Mouse (Mus musculus) MEL (cell line): ENCODE measurements around the gene Etnk2. TPM values are rescaled to one million over a fixed set of nuclear protein-coding genes. Genes with fewer than 3 reads are reported as not detected.
A peak's percentile ranks its signal among the peaks of the same experiment; 100 is the strongest.

Experiments used
- DNase-seq: peaks from one replicate; pipeline ENCODE4 v3.0.0; 2011; ENCODE audit warnings: low read depth, low spot score
- H3K27ac ChIP-seq: 2 replicates; pipeline ENCODE4 v1.5.1; 2012; ENCODE audit warnings: low read depth, mild to moderate bottlenecking, control low read depth, low read length, moderate library complexity; ENCODE audit not compliant: control insufficient read depth
- H3K27me3 ChIP-seq, 2 experiments: fragments of 150-350 bp in 1 of 2; sonication (generic) in 1 of 2; 2 replicates each; pipeline ENCODE4 v1.6.1; 2012; ENCODE audit warnings: low read length in 2 of 2, mild to moderate bottlenecking in 2 of 2, improper control_type of control experiment in 1 of 2, moderate library complexity in 1 of 2; ENCODE audit not compliant: insufficient read depth in 2 of 2, control insufficient read depth in 1 of 2
- H3K36me3 ChIP-seq, 2 experiments: 2 replicates each; pipeline ENCODE4 v1.6.1; 2012 to 2014; ENCODE audit warnings: low read length in 2 of 2, improper control_type of control experiment in 1 of 2, inconsistent platforms in 1 of 2, mild to moderate bottlenecking in 1 of 2; ENCODE audit not compliant: insufficient read depth in 2 of 2, control insufficient read depth in 1 of 2
- H3K4me1 ChIP-seq, 2 experiments: fragments of 150-350 bp in 1 of 2; sonication (generic) in 1 of 2; 2 replicates each; pipeline ENCODE4 v1.6.1; 2012; ENCODE audit warnings: low read length in 2 of 2, improper control_type of control experiment in 1 of 2, mild to moderate bottlenecking in 1 of 2; ENCODE audit not compliant: insufficient read depth in 2 of 2, control insufficient read depth in 1 of 2
- H3K4me3 ChIP-seq, 2 experiments: fragments of 150-350 bp in 1 of 2; sonication (generic) in 1 of 2; 2 replicates each; pipeline ENCODE4 v1.5.1; 2012; ENCODE audit warnings: low read depth in 2 of 2, low read length in 2 of 2, mild to moderate bottlenecking in 2 of 2, moderate library complexity in 2 of 2, control low read depth in 1 of 2, improper control_type of control experiment in 1 of 2; ENCODE audit not compliant: control insufficient read depth in 1 of 2, insufficient read depth in 1 of 2
- H3K79me2 ChIP-seq: 2 replicates; pipeline ENCODE4 v1.6.1; 2012; ENCODE audit warnings: mild to moderate bottlenecking, low read length, moderate library complexity; ENCODE audit not compliant: control insufficient read depth, poor library complexity, insufficient read depth
- H3K9ac ChIP-seq: 2 replicates; pipeline ENCODE4 v1.6.1; 2012; ENCODE audit warnings: low read depth, mild to moderate bottlenecking, control low read depth, low read length, moderate library complexity; ENCODE audit not compliant: control insufficient read depth, poor library complexity, severe bottlenecking
- H3K9me3 ChIP-seq: fragments of 150-350 bp; sonication (generic); replicated peaks from 2 replicates; pipeline ENCODE4 v1.6.1; 2012; ENCODE audit warnings: mild to moderate bottlenecking, low read length, improper control_type of control experiment, moderate library complexity; ENCODE audit not compliant: insufficient read depth
- CTCF ChIP-seq, 3 experiments: IDR thresholded peaks in 2 of 3; conservative IDR thresholded peaks in 1 of 3; 2 replicates each; pipeline ENCODE4 v1.5.1; 2011 to 2012; ENCODE audit warnings: low read length in 3 of 3, low read depth in 2 of 3, mild to moderate bottlenecking in 2 of 3, improper control_type of control experiment in 1 of 3, inconsistent platforms in 1 of 3, mixed read lengths in 1 of 3, moderate library complexity in 1 of 3; ENCODE audit not compliant: control insufficient read depth in 1 of 3, insufficient read depth in 1 of 3, poor library complexity in 1 of 3, severe bottlenecking in 1 of 3
- E2F4 ChIP-seq: IDR thresholded peaks from 2 replicates; pipeline ENCODE4 v1.6.1; 2011; ENCODE audit warnings: low read depth, low read length, improper control_type of control experiment, borderline replicate concordance
- GABPA ChIP-seq: IDR thresholded peaks from 2 replicates; pipeline ENCODE4 v1.6.1; 2012; ENCODE audit warnings: low read depth, mild to moderate bottlenecking, inconsistent platforms, low read length, improper control_type of control experiment, moderate library complexity
- HCFC1 ChIP-seq: IDR thresholded peaks from 2 replicates; pipeline ENCODE4 v1.6.1; 2012; ENCODE audit warnings: low read depth, mild to moderate bottlenecking, inconsistent platforms, low read length, improper control_type of control experiment, moderate library complexity
- JUND ChIP-seq: IDR thresholded peaks from 2 replicates; pipeline ENCODE4 v1.6.1; 2011; ENCODE audit warnings: low read depth, mild to moderate bottlenecking, improper control_type of control experiment, low read length
- KAT2A ChIP-seq: conservative IDR thresholded peaks from 2 replicates; pipeline ENCODE4 v1.6.1; 2012; ENCODE audit warnings: low read depth, low read length, improper control_type of control experiment, inconsistent platforms
- MXI1 ChIP-seq: IDR thresholded peaks from 2 replicates; pipeline ENCODE4 v1.6.1; 2011; ENCODE audit warnings: mild to moderate bottlenecking, low read depth, low read length, improper control_type of control experiment
- MYB ChIP-seq: IDR thresholded peaks from 2 replicates; pipeline ENCODE4 v1.6.1; 2011; ENCODE audit warnings: mild to moderate bottlenecking, low read depth, low read length, improper control_type of control experiment
- MYC ChIP-seq: IDR thresholded peaks from 2 replicates; pipeline ENCODE4 v1.6.1; 2011; ENCODE audit warnings: low read depth, mild to moderate bottlenecking, low read length, improper control_type of control experiment, moderate library complexity
- NELFE ChIP-seq: IDR thresholded peaks from 2 replicates; pipeline ENCODE4 v1.6.1; 2011; ENCODE audit warnings: low read depth, low read length, improper control_type of control experiment
- POLR2AphosphoS2 ChIP-seq: IDR thresholded peaks from 2 replicates; pipeline ENCODE4 v1.6.1; 2011; ENCODE audit warnings: low read length, improper control_type of control experiment
- RAD21 ChIP-seq: IDR thresholded peaks from 2 replicates; pipeline ENCODE4 v1.6.1; 2011; ENCODE audit warnings: mild to moderate bottlenecking, low read depth, low read length, improper control_type of control experiment
- RCOR1 ChIP-seq: IDR thresholded peaks from 2 replicates; pipeline ENCODE4 v1.6.1; 2012; ENCODE audit warnings: low read depth, mild to moderate bottlenecking, inconsistent platforms, low read length, improper control_type of control experiment
- TCF12 ChIP-seq: IDR thresholded peaks from 2 replicates; pipeline ENCODE4 v1.6.1; 2014; ENCODE audit warnings: low read depth, mild to moderate bottlenecking, inconsistent platforms, low read length, improper control_type of control experiment, moderate library complexity
- USF1 ChIP-seq: IDR thresholded peaks from 2 replicates; pipeline ENCODE4 v1.6.1; 2014; ENCODE audit warnings: low read depth, mild to moderate bottlenecking, inconsistent platforms, low read length, improper control_type of control experiment, moderate library complexity
- USF2 ChIP-seq, 2 experiments: IDR thresholded peaks; 2 replicates each; pipeline ENCODE4 v1.6.1; 2011 to 2012; ENCODE audit warnings: improper control_type of control experiment in 2 of 2, low read length in 2 of 2, borderline replicate concordance in 1 of 2, inconsistent platforms in 1 of 2, low read depth in 1 of 2, mild to moderate bottlenecking in 1 of 2; ENCODE audit not compliant: insufficient read depth in 1 of 2
- ZC3H11A ChIP-seq: IDR thresholded peaks from 2 replicates; pipeline ENCODE4 v1.6.1; 2012; ENCODE audit warnings: low read depth, mild to moderate bottlenecking, inconsistent platforms, low read length, improper control_type of control experiment
- polyA plus RNA-seq, 2 experiments: library from polyadenylated mRNA; stranded (reverse) in 1 of 2; unstranded in 1 of 2; fragments of >175 nt in 1 of 2; fragments of >200 nt in 1 of 2; gene quantifications; 2 replicates each; pipeline versions ENCODE4 v1.2.1 to v1.2.4; 2012; ENCODE audit warnings: low replicate concordance in 2 of 2, low read depth in 1 of 2; ENCODE audit not compliant: insufficient read length in 2 of 2, insufficient read depth in 1 of 2, missing spikeins in 1 of 2
- total RNA-seq: library from RNA; depleted of rRNA; stranded (reverse); fragments of 300-350 nt; gene quantifications from 2 replicates; pipeline ENCODE4 v1.2.3, GENCODE M21; 2012

Etnk2 gene
- total and polyA plus RNA-seq, 3 experiments = 0.06 to 0.08 TPM; not detected in 1

DNA sequence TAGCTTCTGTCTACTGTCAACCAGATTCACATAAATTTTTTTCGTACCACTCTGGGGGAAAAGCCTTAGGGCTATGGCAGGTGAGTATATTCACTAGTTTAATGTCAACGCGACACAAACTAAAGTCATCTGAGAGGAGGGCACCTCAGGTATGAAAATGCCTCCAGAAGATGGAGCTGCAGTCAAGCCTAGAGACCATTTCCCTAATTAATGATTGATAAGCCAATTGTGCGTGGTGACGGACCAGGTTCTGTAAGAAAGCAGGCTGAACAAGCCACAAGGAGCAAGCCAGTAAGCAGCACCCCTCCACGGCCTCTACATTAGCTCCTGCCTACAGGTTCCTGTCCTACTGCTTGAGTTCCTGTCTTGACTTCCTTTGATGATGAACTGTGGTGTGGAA, 2.4 kb upstream of the Etnk2 start:
- DNase-seq = no peak
- H3K9ac ChIP-seq = no peak overlapping the region
- no peak overlapping the region for H3K27ac ChIP-seq
- H3K79me2 ChIP-seq = no peaks in the 10 kb centered on the region
- H3K36me3 ChIP-seq = peaks cover 0 to 6% of the 10 kb centered on the region in 2 experiments; a peak in 2 of 4 replicates
- TF ChIP-seq MYB = no peak
- no peak for TF ChIP-seq E2F4
- TF ChIP-seq POLR2AphosphoS2 = no peak
- peak in 1 of 3 experiments; percentile 6; a peak in 1 of 6 replicates for TF ChIP-seq CTCF (IDR thresholded peaks at IDR 0.05 in 2 of 3, conservative IDR thresholded peaks at IDR 0.05 in 1 of 3; ENCODE audit: control insufficient read depth in 1 of 3, insufficient read depth in 1 of 3, low read depth in 2 of 3, low read length in 3 of 3, poor library complexity in 1 of 3, severe bottlenecking in 1 of 3)
- no peak for TF ChIP-seq ZC3H11A
- TF ChIP-seq RAD21 = peak; percentile 10; the same call in 1 of the 2 replicates
- H3K4me1 ChIP-seq = peaks cover 0 to 13% of the 10 kb centered on the region in 2 experiments; a peak in 2 of 4 replicates
- peaks cover 0 to 1% of the 10 kb centered on the region in 2 experiments; a peak in 3 of 4 replicates for H3K27me3 ChIP-seq
- H3K4me3 ChIP-seq = no peak overlapping the region
- H3K9me3 ChIP-seq = no peaks in the 10 kb centered on the region

- Histone ChIP-seq H3K27me3 (peaks cover 1 to 3% of the 10 kb centered on the region in 2 experiments; a peak in 3 of 4 replicates), H3K4me1 (peaks cover 0 to 16% of the 10 kb centered on the region in 2 experiments; a peak in 2 of 4 replicates), H3K36me3 (peaks cover 0 to 6% of the 10 kb centered on the region in 2 experiments; a peak in 2 of 4 replicates), H3K9me3 (no peaks in the 10 kb centered on the region), H3K4me3 (no peak overlapping the region), H3K9ac (no peak overlapping the region), H3K27ac (no peak overlapping the region), H3K79me2 (no peaks in the 10 kb centered on the region)
- no peak for DNase-seq
- TF ChIP-seq USF2 (IDR thresholded peaks at IDR 0.05; ENCODE audit: borderline replicate concordance in 1 of 2, insufficient read depth in 1 of 2, low read depth in 1 of 2, low read length in 2 of 2) (no peak), MYC (no peak), NELFE (no peak), TCF12 (no peak), HCFC1 (no peak), GABPA (no peak), USF1 (no peak), KAT2A (no peak), JUND (no peak), RCOR1 (no peak), MXI1 (no peak)
- TF ChIP-seq, all 39 proteins: peak for 0
Measured at GRCm38 (mm10) chr1:133362103-133362502, 1.3 kb upstream of the Etnk2 start.
